Mouse (Mus musculus): Measurements from ENCODE around the gene Ptn.

- TF ChIP-seq CTCF (conservative IDR thresholded peaks at IDR 0.05 in 1 of 2, IDR thresholded peaks at IDR 0.05 in 1 of 2; ENCODE audit: low read depth in 2 of 2, low read length in 2 of 2) (no peak), EP300 (IDR thresholded peaks at IDR 0.05; ENCODE audit: low read length) (no peak), POLR2A (IDR thresholded peaks at IDR 0.05; ENCODE audit: low read depth, low read length) (no peak), MAX (IDR thresholded peaks at IDR 0.05; ENCODE audit: low read length) (no peak), ZC3H11A (IDR thresholded peaks at IDR 0.05; ENCODE audit: low read depth, low read length) (no peak)
Observed at GRCm38 (mm10) chr6:36844258-36844657, 34.2 kb upstream of the Ptn start.
